Mouse (Mus musculus): ENCODE results near the gene Pla2g4f.

The Pla2g4f gene

DNA sequence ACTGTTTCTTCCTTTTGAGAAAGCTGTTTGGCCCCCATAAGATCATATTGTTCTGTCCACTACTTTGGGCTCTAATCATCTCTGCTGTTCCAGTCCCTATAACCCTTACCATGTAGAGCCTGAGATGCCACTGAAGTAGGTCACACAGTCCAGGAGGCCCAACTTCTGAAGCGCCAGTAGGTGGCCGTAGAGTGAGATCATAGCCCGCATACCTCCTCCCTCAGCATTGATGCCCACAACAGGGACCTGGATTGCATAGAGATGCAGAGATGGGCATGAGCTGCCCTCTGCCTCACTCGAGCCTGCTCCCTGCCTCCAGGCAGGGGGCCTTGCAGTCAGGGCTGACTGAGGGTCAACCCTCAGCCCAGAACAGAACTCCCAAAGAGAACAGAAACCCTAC, 37.0 kb downstream of the Pla2g4f start:
- DNase-seq, result no peak

DNA sequence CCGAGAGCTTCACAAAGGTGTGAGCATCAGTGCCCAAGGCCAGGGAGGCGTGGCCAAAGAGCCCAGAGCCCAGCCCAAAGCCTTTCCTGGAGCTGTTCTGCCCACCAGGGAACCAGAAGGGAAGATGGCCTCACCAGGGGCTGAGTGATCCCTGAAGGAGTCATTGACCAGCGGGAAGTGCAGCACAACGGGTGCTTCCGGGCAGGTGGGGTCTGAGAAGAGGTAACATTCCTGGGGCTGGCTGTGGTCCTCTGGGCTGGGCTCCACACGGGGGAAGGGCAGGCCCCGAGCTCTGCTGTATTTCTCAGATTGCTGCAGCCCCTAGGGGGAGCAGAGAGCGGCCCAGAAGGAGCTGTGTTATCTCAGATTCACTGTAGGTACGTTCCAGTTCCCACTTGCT, 45.3 kb downstream of the Pla2g4f start:
- DNase-seq, result no peak

DNA sequence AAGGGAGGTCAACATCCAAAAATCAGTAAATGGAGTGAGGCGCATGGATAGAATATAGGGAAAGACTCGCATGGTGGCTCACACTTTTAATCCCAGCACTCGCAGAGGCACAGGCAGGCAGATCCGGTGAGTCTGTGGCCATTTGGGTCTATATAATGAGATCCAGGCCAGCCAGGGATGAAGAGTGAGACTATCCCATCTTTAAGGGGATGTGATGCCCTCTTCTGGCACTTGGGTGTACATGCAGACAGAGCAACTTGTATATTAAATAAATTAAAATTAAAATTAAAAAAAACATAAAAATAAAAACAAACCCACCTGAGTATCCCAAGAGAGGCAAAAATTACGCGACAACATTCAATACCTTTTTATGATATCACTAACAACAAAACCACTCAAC, 48.4 kb downstream of the Pla2g4f start:
- DNase-seq, result no peak

DNA sequence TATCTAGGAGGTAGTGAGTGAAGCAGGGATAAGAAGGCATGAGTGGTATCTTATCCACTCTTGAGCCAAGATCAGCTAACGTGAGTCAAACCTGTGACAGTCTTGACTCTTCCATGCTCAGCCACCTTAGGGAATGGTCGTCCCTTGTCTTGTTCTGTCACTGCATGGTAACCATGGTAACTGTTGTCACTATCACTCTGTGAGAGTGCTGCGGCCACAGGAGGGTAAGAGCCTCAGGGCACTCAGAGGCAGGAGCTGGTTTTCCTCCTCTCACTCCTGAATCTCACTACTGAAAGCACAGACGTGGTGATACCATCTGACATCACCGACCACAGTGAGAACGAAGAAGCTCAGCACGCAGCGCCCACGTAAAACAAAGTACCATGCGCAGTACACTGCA, 49.1 kb downstream of the Pla2g4f start:
- no peak for DNase-seq

DNA sequence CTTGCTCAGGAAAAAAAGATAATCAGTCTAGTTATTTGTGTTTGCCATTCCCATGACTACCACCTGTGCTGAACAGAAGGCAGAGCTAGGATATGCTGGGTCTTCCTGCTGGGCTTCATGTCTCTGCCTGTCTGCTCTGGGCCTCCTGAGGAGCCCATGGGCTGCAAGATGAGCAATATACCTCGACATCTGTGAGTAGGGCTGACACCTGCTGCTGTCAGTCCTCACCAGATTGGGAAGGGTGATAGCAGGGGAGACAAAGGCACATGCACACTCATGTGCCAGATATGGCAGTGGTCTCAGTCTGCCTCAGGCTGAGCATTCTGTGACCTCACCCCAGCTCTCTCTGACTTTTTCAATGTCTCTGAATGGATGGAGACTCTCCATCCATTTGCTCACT, 51.1 kb downstream of the Pla2g4f start:
- peak; percentile 27 for DNase-seq

DNA sequence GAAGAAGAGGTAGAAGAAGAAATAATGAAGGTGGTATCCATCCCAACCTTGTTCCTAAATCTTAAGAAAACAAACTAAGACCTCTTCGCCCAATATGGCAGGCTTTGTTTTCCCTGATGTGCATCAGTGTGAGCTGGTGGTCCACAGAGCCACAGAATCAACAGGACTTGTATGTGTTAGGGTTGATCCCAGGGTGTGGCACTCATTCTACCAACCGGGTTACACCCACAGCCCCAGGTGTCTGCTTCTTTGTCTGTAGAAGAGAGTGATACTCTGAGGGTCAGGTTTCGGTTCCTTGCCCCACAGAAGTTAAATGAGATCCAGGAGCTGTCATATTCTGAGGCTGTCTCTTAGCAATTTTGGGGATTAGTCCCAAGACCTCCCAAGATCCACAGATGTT, 52.6 kb downstream of the Pla2g4f start:
- no peak for DNase-seq

DNA sequence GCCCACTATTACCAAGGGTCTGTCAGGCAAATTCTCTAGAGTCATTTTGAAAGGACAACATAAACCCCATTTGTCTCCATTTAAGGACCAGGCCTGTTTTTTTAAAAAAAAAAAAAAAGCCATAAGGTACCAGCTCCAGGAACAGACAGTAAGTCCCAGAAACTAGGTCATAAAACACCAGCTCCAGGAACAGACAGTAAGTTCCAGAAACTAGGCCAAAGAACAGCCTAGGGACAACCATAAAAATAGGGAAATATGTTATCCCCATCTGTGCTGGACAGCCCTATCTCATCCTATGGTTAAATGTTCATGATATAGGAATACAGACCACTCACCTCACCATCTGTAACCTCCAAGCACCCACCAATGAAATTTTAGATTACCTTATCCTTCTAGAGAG, 57.7 kb downstream of the Pla2g4f start:
- no peak for DNase-seq

DNA sequence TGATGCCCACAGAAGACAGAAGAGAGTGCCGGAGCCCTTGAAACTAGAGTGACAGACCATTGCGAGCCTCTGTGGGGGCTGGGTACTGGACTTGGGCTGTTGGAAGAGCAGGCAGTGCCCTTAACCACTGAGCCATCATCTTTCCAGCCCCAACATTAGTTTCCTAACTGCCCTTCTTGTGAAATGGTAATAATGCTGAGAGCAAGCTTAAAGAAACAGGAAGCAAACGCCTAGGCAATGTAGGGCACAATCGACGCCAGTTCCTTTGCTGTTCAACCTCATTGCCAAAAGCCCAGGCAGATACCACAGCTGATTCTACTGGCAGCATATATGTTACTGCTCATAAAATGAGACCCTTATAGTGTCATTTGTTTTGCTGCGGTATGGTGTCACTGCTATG, 61.3 kb downstream of the Pla2g4f start:
- DNase-seq, result no peak

Measured in cerebellum, adult 11 months (tissue).